Mouse (Mus musculus) adrenal gland, adult 8-10 months (tissue): ENCODE data around the gene Krt14. TPM values are rescaled to one million over a fixed set of nuclear protein-coding genes. Genes with fewer than 3 reads are reported as not detected.
"Not testable (repeated sequence)": the region's sequence is repeated elsewhere in the genome, so short reads cannot be mapped to it uniquely, and the experiment has no call there.

Experiments used
- DNase-seq: peaks from one replicate; pipeline ENCODE4 v3.0.0; 2022
- total RNA-seq, 4 experiments: library from RNA; stranded (reverse); gene quantifications; 2 replicates each; pipeline ENCODE4 v1.2.4; 2022

The Krt14 gene
- under 1 TPM in 2 of 4 experiments, not detected in 2; 0.22 to 0.27 TPM for total RNA-seq

DNA sequence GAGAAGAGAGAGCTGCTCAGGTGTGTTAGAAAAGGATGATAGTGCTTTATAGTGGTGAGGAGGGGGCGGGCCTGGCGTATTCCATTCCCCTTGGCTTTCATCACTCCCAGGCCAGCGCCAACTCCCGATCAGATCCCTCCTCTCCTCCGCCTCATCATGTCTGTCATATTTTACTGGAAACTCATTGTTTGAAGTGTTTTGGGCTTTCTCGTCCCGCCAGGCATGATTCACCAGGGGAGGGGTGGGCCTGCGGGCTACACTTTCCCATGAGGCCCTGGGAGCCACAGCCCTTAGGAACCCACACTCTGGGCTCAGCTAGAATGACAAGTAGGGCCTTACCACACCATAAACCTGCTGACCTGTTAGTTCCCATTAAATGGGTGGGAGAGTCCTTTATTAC is at the start of gene Krt14:
TSS of gene Krt14 (minus strand) at position 51 of the 400 bp plus-strand sequence.
- no peak for DNase-seq

DNA sequence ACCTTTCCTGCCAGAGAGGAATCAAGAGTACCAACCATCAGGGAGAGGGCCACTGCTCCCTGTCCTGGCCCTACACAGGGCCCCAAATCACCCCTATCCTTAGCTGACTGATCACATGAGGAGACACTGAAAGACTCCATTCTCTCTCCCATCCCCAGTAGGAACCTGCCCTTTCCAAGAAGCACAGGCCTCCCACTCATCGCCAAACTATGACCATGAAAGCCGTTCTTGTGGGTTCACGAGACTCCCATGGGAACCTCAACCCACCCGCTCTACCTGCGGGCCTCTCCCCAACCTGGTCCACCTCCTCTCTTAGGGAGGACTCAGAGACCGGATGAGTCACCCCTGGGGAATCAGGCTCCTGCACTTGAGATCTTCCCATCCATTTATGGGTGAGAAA is 48.2 kb upstream of the Krt14 start:
- DNase-seq: no peak

DNA sequence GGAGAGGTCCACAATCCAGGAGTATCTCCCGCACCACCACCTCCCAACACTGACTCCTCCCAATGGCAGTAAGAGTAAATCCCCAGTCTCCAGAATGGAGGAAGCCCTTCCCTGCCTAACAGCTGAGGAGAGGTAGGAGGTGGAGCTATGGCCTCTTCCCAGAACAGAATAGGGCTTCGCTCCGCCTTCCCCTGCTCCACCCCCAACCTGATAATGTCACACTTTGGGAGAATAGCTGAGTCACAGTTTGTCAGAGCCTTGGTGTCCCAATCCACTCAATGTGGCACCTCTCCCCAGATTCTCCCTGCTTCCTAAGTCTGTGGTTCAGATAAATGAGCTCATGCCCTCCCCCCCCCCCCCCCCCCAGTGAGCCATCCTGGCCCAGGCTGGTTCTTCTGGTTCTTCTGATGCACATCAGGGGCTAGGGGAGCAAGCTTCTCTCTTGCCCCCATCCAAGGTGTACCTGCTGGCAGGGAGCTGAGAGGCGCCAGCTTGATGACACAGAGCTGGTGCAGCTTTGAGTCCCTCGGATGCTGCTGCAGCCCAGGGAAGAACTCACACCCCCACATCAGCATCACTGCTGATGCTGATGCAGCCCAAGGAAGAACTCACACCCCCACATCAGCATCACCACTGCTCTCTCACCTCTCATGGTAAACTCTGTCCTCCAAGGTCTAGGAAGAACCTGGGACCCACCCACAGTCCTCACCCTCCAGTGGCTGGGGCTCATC is 47.2 kb upstream of the Krt14 start:
- DNase-seq: no peak

DNA sequence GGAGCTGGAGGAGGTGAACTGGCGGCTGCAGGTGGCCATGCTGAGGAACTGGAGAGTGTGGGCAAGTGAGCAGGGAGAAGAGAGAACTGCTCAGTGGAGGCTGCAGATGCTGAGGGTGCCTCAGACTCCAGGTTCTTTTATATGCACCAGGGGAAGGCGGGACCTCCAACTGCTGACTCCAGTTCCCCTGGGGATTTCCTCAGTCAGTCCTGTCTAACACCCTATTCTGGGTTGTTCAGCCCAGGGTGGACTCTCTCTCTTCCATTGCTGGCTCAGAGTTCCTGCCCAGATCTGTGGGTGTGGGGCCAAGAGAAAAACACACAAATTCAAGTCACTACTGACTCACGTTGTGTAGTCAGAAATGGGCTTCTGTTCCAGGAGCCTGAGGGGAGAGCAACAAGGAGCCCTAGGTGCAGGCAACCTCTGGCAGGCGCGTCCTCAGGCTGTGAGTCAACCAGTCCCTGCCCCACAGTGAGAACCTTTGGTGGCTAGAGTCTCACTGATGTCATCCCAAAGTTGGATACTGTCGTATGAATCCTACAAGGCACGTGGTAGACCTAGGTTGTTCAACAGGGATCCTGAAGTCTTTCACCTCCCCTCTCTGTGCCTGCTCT is 41.6 kb upstream of the Krt14 start, which contains the start of gene Krt16:
TSS of gene Krt16 (minus strand) at position 51 of the 614 bp plus-strand sequence.
- DNase-seq: no peak

DNA sequence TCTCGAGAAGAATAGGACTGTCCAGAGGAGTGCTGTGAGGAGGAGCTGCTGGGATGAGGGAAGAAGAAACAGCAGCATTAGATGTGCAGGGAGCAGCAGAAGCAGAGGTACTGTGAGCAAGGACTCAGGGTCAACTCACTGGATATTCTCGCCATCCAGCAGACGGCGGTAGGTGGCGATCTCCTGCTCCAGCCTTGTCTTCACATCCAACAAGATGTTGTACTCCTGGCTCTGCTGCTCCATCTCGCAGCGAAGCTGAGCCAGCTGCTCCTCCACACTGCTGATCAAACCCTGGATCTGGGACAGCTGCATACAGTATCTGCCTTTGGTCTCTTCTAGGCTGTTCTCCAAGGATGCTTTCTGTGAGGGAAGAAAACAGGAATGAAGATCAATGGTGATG is 39.1 kb upstream of the Krt14 start:
- DNase-seq: not testable (repeated sequence)

DNA sequence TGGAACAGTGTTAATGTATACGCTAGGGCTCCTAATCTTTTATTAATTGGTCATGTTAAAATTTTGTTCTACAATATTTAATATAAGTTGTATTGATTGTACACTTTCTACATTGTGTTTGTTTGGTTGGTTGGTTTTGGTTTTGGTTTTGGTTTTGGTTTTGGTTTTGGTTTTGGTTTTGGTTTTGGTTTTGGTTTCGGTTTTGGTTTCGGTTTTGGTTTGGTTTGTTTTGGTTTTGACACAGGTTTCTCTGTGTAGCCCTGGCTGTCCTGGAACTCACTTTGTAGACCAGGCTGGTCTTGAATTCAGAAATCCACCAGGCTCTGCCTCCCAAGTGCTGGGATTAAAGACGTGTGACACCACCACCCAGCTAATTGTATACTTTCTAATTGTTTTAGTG is 32.9 kb upstream of the Krt14 start:
- not testable (repeated sequence) for DNase-seq

DNA sequence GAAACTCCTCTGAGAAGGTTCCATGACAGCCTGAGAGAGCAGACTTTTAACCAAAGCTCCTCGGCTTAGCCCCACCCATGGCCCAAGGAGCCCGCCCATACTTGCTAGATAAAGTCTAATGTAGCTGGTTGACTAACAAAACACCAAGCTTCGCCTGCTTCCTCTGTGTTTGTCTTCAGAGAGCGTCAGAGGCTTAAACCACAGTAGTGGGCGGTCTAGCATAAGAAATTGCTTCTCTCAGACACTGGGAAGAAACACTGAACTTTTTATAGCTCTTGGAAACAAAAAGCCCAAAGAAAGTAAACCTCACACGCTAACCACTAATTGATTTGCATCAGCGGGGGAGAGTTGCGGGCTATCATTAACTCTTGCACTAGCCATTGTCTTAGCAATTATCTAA is 14.4 kb upstream of the Krt14 start:
- no peak for DNase-seq

DNA sequence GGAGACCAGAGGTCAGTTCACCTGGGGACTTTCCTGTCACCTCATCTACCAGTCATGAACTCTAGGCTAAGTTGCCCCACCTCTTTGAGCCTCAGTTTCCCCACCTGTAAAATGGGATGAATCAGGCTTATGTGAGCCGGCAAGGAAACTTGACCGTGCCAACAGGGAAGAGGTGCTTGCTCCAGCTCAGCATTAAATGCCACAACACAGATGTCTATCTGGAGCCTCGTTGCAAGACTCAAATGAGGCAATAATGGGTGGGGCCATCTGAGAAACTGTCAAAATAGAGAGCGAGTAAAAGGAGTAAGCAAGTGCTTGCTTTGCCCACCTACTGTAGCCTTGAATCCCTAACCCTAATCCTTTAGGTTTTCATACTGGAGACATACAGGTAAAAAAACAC is 12.0 kb upstream of the Krt14 start:
- DNase-seq: no peak

DNA sequence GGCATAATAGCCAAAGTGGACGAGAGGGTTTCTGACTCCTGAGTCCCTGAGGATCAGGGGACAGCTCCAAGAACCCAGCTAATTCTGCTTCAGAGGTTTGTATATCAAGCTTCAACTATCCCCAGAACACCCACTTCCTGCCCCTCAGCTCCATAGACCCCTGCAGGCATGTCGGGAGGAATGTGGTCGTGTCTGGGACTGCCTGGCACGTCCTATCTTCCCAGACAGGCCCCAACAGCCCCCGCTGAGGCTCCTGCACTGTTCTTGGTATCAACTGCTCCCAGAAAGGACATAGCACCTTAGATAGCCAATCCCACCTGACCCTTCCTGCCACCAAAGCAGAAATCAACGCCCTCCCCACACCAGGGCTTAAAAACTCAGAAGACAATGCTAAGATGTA is 1.2 kb upstream of the Krt14 start:
- no peak for DNase-seq

DNA sequence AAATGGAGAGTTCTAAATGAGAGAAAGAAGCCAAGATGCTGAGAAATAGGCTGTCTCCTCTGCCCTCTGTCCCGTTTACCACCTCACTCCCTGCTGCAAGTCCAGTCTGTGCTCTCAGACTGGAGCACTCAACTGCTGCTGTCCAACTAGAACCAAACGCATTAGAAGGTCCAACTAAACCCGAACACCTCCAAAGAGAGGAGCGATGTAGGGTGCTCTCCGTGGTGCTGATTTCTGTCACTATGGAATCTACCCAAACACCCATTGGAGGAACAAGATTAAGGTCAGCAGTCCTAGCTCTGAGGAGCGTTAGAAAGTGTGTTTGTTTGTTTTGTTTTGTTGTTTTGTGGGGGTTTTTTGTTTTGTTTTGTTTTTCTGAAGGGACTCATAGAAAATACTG is 3.9 kb downstream of the Krt14 start:
- DNase-seq: peak; percentile 19

DNA sequence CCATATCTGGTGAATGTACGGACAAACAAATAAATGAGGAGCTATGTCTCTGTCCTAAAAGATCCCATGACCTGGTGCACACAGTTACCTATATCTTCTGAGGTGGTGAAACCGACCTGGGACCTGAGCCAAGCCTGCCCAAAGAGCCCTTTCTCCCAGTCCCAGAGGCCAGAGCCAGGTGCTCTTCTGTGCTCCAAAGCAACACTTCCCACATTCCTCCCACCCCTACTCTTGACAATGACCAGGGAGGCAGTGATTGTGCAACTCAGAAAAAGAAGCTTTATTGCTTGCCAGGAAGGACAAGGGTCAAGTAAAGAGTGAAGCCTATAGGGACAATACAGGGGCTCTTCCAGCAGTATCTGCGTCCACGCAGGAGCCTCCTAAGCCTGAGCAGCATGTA is 4.4 kb downstream of the Krt14 start:
- DNase-seq: no peak

DNA sequence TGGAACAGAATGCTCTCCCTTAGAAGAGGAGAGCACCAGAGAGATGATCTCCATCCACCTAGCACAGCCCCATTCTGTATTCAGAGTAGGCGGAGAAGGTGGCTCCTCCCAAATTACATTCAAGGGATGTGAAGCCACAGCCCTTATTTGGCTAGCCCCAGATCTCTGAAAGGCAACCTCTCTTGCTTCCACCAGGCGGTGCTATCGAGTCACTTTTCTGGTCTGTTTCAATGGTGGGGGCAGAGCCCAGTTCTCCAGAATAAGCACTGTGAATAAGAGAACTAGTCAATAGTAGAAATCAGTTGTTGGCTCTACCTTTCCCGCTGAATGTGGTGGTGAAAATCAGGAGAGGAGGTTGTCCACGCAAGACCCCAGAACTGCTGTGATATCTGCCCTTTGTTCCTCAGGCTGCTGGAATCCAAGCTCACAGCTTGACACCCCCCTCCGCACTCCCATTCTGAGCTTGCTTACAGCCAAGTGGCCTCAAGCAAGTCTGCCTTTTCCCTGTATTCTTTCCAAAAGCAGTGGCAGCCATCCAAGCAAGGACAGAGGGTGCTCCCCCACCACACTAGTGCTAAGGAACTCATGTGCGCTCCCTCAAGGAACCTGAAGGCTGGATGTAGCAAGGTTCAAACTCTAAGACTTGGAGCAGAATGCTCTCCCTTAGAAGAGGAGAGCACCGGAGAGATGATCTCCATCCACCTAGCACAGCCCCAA is 7.1 kb downstream of the Krt14 start:
- no peak for DNase-seq

DNA sequence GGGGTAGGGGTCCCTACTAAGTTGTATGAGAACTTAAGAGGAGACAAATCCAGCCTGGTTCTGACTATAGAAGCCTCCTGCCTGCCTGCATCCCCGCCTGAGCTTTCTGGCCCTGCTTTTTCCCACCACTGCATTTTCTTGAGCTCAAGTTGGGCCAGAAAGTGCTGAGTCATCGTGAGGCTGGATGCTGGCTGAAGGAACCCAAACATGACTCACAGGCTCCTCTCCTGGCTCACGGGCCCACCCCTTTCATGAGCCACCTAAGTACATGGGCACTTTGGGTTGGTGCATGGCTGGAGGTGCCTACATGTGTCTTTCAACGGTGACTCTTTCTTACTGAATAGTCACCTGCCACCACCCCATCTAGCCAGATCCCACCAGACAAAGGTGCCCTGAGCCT is 8.7 kb downstream of the Krt14 start:
- peak; percentile 11 for DNase-seq

DNA sequence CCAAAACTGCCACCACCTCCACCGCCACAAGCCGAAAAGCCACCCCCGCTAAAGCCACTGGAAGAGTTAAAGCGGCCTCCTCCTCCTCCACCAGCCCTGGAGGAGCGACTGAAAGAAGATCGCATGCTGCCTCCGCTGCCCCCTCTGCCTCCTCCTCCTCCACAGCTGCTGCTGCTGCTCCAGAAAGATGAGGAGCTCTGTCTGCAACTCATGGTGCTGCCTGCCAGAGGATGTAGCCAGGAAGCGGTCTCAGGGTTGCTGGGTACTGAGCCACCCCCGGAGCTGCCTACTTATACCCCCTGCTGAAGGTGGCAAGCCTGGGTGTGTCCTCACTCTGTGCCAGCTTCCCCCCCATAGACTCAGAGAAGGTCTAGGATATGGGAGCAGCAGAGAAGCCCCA is 14.4 kb downstream of the Krt14 start, which contains the start of gene Krt9:
TSS of gene Krt9 (minus strand) at position 255 of the 400 bp plus-strand sequence.
- no peak for DNase-seq

DNA sequence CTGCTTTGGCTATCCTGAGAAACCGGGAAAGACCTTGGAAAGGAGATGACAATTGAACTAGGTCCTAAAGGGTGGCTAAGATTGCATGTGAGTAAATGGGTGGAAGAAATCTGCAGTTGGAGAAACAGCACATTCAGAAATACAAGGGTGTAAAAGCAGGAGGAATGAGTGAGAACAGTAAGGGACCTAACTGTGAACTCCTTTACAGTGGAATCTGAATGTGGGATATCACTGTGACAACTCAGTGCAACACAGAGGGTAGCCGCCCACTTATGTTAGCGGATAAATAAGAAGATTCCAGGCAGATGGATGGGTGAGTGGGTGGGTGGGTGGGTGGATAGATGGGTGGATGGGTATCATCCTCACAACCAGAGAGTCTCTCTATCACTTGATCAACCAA is 15.5 kb downstream of the Krt14 start:
- no peak for DNase-seq

DNA sequence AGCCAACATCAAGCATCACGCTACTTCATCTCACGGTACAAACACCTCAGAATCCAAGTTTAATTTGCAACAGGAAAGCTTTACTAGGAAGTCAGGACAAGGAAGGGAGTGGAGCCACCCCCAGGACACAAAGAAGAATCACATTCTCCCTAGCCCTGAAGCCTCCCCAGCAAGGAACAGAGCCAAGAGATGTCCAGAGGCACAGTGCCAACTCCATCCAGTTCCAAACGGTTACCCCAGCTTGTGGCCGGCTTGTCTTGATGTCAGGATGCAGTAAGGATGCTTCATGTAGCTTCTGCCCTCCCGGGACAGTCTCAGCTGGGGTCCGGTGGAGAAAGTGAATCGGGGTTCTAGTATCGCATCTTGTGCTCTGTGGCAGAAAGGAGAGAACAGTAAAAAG is 20.6 kb downstream of the Krt14 start:
- no peak for DNase-seq

DNA sequence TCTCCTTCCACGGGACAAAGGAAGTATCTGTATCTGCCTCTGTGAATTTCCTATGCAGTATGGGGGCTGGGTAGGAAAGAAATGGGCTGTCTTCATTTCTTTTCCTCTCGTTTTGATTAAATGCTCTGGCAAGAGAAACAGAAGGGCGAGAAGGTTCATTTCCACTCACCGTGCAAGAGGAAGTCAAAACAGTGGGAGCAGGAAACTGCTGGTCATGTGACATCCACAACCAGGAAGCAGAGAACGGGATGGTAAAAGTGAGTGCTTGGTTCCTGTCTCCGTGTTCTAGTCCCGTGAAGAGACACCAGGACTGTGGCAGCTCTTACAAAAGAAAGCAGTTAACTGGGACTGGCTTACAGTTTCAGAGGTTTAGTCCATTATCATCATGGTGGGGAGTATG is 25.6 kb downstream of the Krt14 start:
- DNase-seq: no peak

DNA sequence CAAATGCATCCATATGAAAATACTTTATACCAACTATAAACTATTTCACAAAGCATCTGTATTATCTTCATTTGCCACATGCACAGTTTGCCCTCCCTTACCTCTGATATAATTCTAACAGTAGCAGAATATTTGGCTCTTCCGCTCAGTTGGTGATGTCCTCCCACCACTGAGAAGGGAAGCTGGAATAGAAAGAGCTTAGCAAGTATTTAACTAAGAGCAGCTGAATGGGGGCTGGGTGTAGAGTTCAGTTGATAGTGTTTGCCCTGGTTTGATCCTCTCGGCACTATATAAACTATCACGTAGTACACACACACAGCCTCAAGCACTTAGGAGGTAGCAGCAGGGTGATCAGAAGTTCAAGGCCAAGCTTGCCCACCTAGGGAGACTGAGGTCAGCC is 28.1 kb downstream of the Krt14 start:
- DNase-seq: no peak

DNA sequence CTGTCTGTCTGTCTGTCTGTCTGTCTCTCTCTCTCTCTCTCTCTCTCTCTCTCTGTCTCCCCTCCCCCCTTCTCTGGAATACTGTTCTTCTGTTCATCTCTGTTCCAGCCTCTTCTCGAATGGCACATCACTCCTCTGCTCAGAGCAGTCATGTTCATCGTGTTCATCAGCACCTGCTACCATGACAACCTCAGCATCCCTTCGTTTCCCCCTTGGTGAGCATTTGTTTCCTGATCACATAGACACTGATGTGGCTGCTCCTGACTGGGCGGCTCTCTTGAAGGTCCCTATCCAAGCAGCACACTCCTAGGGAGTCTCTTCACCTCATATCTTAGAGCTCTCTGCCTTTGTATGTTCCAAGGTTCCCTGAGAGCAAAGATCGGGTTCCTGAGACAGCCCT is 29.0 kb downstream of the Krt14 start:
- DNase-seq: no peak

DNA sequence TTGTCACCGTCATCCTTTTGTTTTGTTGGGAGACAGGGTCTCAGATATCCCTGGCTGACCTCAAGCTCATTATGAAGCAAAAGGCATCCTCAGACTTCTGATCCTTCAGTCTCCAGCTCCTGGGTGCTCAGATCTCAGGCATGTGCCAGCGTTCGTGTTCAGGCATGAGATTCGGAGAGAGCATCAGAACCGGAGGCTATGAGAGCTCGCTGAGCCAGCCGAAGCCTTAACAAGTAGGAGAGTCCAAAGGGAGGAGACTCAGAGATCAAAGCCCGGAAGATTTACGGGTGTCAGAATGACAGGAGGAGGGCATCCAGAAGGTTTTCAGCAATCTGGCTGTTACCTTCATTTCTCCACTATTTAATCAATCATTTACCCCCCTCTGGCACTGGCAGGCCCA is 30.6 kb downstream of the Krt14 start:
- DNase-seq: no peak

DNA sequence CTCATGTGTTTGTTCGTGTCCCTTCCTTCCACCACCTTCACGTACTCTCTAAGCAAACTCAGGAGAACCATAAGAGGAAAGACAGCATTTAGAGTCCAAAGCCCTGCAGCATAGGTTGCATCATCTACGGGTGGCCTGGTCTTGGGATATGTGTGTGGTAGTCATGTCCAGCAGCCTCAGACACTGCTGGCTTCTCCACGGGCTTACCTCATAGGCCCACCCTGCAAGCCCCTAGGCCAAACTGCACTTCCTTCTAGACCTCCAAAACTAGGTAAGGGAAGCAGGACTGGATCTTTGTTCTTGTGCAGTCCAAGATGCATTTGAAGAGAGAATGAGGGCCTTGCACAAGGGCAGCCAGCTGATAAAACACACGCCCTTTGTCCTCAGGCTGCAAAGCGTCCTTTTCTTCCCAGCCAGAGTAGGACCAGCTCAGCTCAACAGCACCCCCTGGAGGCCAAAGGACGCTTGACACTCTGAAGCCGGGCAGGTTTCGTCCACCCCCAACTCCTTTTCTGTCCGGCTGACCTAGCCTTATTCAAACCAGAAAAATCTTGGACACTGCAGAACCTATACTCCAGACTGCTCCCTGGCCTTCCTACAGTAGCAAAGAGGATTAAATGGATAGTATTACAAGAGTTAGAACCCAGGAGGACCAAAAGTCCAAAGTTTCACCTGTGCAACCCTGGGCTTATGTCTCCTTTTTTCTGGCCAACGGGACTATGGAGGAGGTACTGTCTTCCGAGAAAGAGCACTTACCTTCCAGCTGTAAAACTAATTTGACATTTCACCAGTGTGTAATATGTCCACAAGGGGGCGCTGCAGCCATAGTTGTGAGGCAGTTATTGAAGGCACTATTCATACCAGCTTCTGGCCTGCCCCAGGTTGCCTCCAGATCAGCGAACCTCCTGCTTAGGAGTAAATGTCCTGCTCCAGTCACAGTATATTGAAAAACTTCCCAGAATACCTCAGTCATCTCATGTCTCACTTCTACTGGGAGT is 38.3 kb downstream of the Krt14 start:
- peak; percentile 33 for DNase-seq

DNA sequence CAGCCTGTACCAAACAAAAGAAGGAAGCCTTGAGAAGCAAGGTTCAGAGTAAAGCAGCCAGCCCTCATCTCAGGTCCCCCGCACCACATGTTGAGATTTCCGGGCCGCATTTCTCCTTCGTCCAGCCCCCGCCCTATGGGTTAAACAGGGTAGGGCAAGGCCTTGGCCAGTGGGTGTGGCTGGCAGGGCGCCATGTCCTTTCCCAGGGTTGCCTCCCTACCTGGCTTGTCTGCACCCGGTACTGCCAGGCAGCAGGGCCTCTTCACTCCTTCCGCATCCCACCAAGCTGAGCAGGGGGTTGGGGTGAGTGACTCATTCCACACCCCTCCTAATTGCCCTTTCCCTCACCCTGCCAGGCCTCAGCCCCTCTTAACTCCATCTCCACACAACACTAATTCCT is 39.3 kb downstream of the Krt14 start:
- DNase-seq: no peak
